Mouse (Mus musculus): Measurements from ENCODE around the gene AC129217.1.
A peak's percentile ranks its signal among the peaks of the same experiment; 100 is the strongest.

The AC129217.1 gene

DNA sequence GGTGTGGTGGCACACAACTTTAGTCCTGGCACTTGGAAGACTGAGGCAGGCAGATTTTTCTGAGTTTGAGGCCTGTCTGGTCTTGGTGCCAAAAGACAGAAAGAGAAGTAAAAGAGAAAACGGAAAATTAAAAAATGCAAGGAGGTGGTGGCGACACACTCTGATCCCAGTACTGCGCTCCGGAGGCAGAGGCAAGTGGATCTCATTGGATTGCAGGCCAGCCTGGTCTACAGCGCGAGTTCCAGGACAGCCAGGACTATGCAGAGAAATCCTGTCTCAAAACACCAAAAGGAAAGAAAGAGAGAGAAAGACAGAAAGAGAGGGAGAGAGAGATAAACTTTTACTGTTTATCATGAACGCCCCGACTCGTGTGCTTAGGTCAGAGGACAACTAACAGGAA lies 41.3 kb downstream of the AC129217.1 start:
- no peak for DNase-seq (ENCODE audit: low read depth, low spot score)

DNA sequence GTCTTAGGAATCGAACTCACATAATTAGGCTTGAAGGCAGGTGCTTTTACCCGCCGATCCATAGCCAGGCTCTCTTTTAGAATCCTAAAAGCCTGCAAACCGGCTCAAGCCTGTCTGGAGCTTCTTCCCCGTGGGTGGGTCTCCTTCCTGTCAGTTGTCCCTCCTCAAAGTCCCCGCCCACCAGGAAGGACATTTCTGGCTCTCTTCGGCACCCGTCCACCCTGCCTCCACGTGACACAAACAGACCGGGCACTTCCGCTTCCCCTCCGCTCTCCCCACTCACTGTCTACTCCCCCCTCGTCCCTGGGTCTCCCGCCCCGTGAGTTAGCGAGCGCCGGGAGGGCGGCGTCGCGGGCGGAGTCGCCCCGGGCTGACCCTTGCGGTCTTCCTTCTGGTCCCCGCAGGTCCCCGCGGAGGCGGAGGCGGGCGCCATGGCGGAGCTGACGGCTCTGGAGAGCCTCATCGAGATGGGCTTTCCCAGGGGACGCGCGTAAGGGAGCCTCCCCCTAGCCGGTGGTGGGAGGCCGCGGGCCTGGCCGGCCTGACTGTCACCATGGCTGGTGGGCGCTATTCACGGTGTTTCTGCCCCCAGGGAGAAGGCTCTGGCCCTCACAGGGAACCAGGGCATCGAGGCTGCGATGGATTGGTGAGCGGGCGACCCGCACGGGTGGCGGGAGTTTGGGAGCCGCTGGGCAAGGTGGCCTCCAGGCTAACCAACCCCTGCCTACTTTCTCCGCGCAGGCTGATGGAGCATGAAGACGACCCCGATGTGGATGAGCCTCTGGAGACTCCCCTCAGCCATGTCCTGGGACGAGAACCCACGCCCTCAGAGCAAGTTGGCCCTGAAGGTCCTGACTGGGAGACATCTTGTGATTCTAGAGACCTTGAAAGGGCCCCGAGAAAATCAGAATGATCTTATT lies 42.0 kb downstream of the AC129217.1 start, which contains the start of gene Ubxn1:
Ubxn1 (plus strand) TSS at position 230 of the 920 bp plus-strand sequence.
- DNase-seq (ENCODE audit: low read depth, low spot score): peak; percentile 92

DNA sequence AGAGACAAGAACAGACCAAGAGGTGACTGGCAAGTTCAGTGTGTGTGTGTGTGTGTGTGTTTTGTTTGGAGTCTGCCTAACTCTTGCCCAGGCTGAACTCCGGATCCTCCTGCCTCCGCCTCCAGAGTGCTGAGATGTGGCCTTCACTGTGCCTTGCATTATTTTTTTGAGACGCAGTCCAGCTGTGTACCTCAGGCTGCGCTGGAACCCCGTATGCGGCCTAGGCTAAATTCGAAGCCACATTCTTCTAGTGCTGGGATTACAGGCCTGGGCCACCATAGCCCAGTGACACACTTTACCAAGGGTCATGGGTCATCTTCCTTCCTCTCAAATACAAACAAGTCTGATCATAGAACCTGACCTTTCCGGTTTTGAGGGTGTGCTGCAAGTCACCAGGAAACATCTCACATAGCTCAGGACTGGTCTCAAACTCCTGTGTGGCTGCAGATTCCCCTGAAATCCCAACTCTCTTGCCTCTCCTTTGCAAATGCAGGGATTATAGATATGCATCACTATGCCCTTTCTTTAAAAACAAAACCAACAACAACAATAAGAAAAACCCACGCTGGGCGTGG lies 42.8 kb downstream of the AC129217.1 start:
- DNase-seq (ENCODE audit: low read depth, low spot score): no peak

DNA sequence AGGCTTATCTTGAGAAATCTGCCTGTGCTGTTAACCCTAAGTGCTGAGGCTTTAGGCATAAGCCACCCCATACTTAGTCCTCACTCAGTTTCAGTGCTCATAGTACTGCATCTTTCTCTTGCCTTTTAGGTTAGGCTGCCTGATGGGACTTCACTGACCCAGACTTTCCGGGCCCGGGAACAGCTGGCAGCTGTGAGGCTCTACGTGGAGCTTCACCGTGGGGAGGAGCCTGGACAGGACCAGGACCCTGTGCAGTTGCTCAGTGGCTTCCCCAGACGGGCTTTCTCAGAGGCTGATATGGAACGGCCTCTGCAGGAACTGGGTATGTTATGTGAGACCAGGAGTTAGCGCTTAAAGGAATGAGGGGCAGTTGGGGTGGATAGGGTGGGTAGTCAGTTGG lies 45.5 kb downstream of the AC129217.1 start:
- no peak for DNase-seq (ENCODE audit: low read depth, low spot score)

DNA sequence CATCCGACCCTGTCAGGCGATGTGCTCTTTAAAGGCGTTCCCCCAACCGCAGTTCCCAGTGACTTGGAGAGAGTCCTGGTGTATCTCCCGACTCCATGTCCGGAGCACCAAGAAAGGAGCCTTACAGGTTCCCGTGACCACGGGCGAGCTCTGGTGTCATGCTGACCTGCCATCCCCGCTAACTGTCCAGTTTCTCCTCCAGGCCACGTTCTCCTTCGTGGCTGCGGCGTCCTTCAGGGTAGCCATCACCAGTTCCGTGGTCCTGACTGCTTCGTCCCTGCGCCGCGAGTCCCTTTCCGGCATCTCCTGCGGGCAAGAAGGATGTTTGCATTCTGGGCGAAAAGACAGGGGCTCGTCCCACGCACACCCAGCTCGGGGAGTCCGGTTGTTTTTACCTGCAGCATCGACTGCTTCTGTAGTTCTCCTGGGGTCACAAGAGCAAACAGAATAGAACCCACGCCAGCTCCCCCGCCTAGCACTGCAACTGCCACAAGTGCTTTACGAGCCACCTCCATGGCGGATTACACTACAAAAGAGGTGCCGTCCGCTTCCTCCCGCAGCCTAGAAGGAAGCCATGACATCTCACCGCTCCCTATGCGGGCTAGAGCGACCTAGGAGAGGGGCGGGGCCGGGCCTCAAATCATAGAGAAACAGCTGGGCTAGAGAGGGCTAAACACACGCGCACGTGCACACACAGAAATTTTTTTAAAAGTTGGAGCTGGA lies 50.9 kb downstream of the AC129217.1 start, which contains the start of gene Uqcc3:
Uqcc3 (minus strand) TSS at position 613 of the 723 bp plus-strand sequence.
- peak; percentile 80 for DNase-seq (ENCODE audit: low read depth, low spot score)

DNA sequence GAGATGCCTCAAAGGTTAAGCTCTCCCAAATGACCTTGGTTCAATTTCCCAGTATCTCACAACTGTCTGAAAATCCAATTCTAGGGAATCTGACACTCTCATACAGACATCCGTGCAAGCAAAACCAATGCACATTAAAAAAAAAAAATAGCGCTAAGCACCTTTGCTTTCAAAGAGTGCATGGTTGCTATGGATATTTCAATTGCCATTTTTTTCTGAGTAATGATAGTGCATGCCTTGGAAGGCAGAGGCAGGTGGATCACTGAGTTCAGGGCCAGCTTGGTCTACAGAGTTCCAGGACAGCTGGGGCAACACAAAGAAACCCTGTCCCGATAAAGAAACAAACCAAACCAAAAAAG lies 51.4 kb downstream of the AC129217.1 start:
- no peak for DNase-seq (ENCODE audit: low read depth, low spot score)

DNA sequence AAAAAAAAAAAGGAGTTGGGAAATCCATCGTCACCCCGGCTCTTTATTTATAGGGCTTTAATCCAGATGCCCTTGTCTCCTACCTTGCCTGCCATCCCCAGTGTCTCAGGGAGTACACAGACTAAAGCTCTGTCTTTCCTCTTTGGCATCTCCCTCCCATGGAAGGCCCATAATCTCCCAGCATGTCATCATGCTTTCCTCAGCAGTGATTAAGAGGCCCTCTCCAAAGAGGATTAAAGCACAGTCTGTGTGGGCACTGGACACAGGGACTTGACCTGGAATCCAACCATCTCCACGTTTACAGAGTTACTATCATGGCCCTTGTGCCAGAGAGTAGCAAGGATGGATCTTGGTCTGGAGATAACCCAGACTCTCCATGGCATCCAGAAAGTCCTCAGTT lies 54.0 kb downstream of the AC129217.1 start, which contains the start of the genes Lbhd1 and Gm49403:
Lbhd1 (plus strand) TSS at position 117 of the 400 bp plus-strand sequence.
Gm49403 (plus strand) TSS at position 315 of the 400 bp plus-strand sequence.
- DNase-seq (ENCODE audit: low read depth, low spot score): peak; percentile 84

DNA sequence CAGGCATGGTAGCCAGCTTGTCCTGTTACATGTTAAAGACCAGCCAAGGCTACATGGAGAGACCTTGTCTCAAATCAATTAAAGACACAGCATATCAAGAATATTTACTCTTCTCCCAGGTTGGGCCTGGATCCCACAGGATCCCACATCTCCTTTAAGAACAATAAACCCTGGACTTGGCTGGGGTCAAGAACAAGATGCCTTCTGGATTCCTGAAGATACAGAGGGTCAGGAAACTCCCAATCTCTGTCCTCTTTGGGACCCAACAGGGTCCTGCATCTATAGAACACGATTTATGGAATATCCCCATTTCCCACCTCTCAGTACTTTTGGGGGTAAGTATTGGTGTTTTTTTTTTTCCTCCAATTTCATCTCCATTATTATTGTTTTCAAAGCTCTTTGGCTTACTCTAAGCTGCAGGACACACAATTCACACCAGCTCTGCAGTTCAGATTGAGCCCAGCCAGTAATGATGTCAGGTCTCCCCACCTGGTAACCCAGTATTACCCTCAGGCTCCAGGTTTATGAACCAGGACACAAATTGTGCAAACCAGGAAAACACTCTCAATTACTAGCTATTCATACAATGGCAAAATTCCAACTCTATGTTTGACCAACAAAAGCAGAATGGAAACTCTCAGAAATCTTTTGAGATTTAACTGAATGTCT lies 57.5 kb downstream of the AC129217.1 start:
- no peak for DNase-seq (ENCODE audit: low read depth, low spot score)

DNA sequence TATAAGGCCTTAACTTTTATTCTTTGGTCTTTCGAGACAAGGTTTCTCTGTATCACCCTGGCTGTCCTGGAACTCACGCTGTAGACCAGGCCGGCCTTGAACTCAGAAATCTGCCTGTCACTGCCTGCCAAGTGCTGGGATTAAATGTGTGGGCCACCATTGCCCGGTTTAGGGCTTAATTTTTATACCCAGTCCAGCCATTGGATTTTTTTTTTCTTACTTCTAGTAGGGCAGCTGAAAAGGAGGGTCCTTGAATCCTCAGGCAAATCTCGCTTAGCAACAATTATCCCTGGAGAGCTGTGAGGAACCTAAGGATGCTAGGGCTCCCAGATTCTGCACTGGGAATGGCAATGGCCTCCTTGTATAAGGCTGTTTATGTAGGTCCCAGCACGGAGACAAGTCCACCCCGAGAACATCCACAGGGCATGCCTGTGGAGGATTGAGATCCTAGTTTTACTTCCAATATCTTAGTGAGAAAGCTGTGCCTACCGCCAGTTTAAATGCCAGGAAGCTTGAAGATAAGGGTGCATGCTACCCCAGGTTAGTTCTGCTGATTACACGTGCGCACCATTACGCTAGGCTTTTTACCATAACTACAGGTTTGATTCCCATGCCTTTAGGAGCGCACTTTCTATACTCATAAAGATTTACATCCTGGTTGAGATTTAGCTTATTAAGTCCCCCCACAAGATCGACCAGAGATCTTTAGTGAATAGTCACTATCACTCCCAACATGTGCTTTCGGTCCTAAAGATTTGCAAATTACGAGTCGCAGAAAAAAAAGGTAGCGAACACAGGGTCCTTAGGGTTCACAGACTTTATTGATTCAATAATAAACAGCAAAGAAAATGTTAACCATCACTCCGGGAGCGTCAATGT lies 58.3 kb downstream of the AC129217.1 start:
- DNase-seq (ENCODE audit: low read depth, low spot score): no peak

DNA sequence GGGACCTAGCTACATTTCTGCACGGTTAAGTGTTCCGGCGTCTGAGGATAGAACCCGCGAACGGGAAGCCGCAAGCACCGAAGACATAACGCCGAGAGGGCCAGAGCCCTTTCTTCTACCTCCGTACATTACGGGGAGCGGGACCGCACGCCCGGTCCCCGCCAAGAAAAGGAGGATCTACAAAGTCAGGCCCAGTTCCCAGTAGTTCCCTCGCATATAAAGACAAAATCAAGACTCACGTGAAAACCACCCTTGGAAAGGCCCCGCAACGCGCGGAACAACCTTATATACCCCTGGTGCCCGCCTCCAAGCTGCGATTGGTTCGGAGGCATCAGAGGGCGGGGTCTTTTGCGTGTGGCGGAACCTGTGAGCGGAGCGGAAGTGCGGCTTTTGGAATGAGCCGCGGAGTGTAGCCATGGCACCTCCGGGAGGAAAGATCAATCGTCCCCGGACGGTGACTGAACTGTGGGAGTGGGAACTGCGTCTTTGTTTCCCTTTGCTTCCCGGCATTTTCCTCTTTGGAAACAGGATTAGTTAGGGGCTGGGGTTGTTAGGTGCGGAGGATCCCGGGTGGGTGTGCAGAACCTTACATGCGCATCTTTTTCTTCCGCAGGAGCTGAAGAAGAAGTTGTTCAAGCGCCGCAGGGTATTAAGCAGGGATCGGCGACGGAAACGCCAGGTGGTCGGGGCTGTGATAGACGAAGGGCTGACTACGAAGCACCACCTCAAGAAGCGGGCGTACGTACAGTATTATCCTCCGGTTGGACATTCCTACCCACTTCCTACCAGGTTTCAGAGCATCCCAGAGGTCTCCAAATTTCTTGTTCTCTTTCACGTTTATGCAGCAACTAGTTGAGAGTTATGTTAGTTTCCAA lies 59.2 kb downstream of the AC129217.1 start, which contains the start of the genes 1810009A15Rik and Gm49416:
1810009A15Rik (plus strand) TSS at position 343 of the 875 bp plus-strand sequence.
Gm49416 (plus strand) TSS at position 416 of the 875 bp plus-strand sequence.
- DNase-seq (ENCODE audit: low read depth, low spot score): peak; percentile 88

Measured in retina, postnatal 7 days (tissue).